Mouse (Mus musculus): Measurements from ENCODE around the gene Relch. TPM values are rescaled to one million over a fixed set of nuclear protein-coding genes. Genes with fewer than 3 reads are reported as not detected.

Gene Relch
- polyA plus RNA-seq (2012; rRNA removed), result 21.0 and 21.1 TPM in 2 replicates

DNA sequence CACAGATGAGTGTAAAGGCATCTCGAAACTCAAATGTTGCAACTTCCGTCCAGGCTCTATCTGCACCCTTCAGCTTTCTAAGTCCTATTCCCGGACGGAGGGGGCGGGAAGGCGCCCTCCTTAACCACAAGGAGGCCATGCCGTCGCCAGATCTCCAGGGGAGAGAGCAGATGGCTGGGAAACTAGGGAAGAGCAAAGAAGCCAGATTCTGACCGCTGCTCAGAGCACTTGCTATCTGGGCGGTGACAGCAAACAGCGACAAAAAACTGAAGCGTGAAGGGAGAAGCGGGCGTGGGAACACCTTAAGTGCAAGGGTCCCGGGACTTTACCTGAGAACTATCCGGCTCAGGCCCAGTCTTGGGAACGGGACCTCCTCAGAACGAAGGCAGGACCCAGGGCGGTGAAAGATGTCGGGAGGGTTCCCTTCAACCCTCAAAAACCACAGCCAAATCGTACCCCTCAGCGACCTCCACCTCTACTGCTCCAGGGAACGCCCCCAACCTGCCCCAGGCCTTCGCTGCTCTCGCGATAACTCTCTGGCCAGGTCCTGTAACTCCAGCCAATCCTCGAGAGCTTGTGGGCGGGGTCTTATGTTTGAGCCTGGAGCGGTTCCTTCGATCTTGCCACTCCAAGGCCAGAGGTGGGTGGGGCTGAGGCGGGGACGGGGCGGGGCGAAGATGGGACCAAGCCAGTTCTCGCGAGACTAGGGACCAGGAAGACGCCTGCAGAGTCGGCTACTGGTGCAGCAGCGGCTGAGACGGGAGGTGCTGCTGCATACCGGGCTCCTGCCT is at the start of gene Relch, which contains the start of gene Pign:
TSS of gene Relch (plus strand) at position 691 of the 791 bp plus-strand sequence.
TSS of gene Pign (minus strand) at position 507 of the 791 bp plus-strand sequence.
- peak; percentile 94 for DNase-seq
- H3K4me1 ChIP-seq (ENCODE audit: control insufficient read depth, insufficient read depth, low read length), result peaks cover 3% of the 10 kb centered on the region
- under 1% methylated on average over 41 of the region's 41 CpGs for WGBS
- peak within 1 kb of the TSS; percentile 100 for H3K4me3 ChIP-seq (replicated peaks; ENCODE audit: extremely low read depth, low read depth, low read length)
- TF ChIP-seq POLR2A (IDR thresholded peaks at IDR 0.05; ENCODE audit: borderline replicate concordance, extremely low read depth, low read depth, low read length), result peak; percentile 88; the same call in 1 of the 2 replicates
- TF ChIP-seq CTCF (IDR thresholded peaks at IDR 0.05; ENCODE audit: insufficient read depth, low read length), result no peak

DNA sequence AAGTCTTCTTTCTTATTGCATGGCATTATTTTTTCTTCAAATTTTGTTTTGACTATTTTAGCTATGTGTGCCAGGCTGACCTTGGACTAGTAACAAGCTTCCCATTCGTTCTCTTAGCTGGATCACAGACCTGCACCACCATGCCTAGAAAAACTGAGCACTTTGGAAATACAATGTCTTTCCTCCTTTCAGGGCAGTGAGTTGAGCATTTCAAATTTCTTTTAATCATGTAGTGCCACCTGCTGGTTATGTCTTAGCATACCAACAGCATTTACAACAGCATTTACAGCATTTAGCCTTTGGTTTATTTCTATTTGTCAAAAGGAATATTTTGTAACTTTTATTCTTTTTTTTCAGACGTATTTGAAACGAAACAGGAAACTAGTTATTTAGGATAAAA is 33.2 kb upstream of the Relch start:
- DNase-seq, result no peak
- TF ChIP-seq POLR2A (IDR thresholded peaks at IDR 0.05; ENCODE audit: borderline replicate concordance, extremely low read depth, low read depth, low read length) (no peak), CTCF (IDR thresholded peaks at IDR 0.05; ENCODE audit: insufficient read depth, low read length) (peak; percentile 6; the same call in 1 of the 2 replicates)
- H3K4me3 ChIP-seq (replicated peaks; ENCODE audit: extremely low read depth, low read depth, low read length), result no peak overlapping the region
- no peaks in the 10 kb centered on the region for H3K4me1 ChIP-seq (ENCODE audit: control insufficient read depth, insufficient read depth, low read length)
- WGBS, result 32% methylated on average over 3 of the region's 3 CpGs

DNA sequence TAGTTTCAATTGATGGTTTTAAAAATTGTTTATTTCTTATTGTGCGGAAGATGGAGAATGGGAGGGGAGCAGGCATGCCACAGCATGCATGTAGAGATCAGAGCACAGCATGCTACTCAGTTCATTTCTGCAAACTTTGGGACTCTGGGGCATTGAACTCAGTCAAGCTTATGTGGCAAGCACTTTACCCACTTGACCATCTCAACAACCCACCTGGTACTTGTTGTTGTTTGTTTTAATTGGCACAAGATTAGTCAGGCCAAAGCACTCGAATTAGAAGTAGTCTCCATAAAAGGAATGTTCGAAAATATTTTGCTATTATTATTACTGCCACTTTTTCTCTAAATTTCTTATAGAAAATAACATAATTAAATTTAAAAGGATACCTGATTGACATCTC is 19.6 kb upstream of the Relch start:
- H3K4me1 ChIP-seq (ENCODE audit: control insufficient read depth, insufficient read depth, low read length), result no peaks in the 10 kb centered on the region
- DNase-seq, result no peak
- WGBS, result 65% methylated on average over 3 of the region's 3 CpGs
- H3K4me3 ChIP-seq (replicated peaks; ENCODE audit: extremely low read depth, low read depth, low read length), result no peak overlapping the region
- no peak for TF ChIP-seq CTCF (IDR thresholded peaks at IDR 0.05; ENCODE audit: insufficient read depth, low read length)
- no peak for TF ChIP-seq POLR2A (IDR thresholded peaks at IDR 0.05; ENCODE audit: borderline replicate concordance, extremely low read depth, low read depth, low read length)

DNA sequence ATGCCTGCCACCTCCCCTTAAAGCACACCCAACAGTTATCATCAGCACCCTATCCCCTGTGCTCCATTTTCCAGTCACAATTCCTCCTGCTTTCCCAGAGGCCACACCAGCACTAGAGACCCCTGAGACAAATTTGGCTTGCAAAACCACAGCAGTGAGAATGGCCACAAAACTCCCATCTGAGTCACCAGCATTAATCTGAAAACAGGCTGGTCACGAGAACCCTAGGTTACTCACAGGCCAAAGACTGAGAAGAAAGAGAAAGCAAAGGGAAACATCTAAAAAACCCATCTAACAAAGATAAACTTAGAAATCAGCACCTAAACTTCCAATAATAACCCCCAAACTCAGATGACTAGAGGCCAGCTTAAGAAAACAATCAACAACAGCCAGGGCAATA is 13.0 kb upstream of the Relch start:
- no peak overlapping the region for H3K4me3 ChIP-seq (replicated peaks; ENCODE audit: extremely low read depth, low read depth, low read length)
- TF ChIP-seq POLR2A (IDR thresholded peaks at IDR 0.05; ENCODE audit: borderline replicate concordance, extremely low read depth, low read depth, low read length) (no peak), CTCF (IDR thresholded peaks at IDR 0.05; ENCODE audit: insufficient read depth, low read length) (no peak)
- no peaks in the 10 kb centered on the region for H3K4me1 ChIP-seq (ENCODE audit: control insufficient read depth, insufficient read depth, low read length)
- 91% methylated on average over 1 of the region's 1 CpGs for WGBS
- no peak for DNase-seq

DNA sequence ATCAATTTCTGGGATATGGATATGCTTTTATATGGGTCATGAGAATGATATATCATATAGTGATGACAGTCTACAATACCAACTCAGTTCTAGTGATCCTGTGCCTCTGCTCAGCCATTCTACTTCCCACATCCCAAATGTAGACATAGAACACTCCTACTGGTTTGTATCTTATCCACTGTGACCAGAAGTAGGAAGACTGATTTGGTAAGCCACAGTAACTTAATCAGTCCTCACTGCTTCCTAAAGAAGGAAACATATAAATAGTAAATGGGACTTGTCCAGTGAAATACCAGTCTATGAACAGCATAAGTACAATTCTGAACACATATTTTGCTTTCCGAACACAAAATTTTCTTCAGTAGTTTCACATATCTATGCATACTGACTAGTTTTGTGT is 9.7 kb upstream of the Relch start:
- Histone ChIP-seq H3K4me1 (ENCODE audit: control insufficient read depth, insufficient read depth, low read length) (no peaks in the 10 kb centered on the region), H3K4me3 (replicated peaks; ENCODE audit: extremely low read depth, low read depth, low read length) (no peak overlapping the region)
- no peak for DNase-seq
- 93% methylated on average over 1 of the region's 1 CpGs for WGBS
- TF ChIP-seq CTCF (IDR thresholded peaks at IDR 0.05; ENCODE audit: insufficient read depth, low read length) (no peak), POLR2A (IDR thresholded peaks at IDR 0.05; ENCODE audit: borderline replicate concordance, extremely low read depth, low read depth, low read length) (no peak)

DNA sequence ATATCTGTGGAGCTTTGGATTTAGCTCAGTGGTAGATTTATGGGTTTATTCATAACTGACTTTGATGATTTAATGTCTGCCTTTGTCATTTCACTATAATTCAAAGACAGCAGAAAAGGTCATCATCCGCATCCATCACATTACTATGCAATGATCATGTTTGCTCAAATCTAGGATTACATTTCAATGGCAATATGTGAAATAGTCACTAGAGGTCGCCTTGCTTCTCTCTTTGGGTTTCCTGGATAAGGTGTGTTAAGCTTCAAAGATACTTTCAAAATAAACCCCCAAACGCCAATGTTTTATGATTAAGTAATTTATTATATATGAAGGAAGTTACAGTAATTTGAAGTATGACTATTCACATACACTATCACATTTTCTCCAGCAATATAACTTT is 3.6 kb upstream of the Relch start:
- DNase-seq, result no peak
- no peaks in the 10 kb centered on the region; the same call in none of the 2 replicates for H3K4me1 ChIP-seq (ENCODE audit: control insufficient read depth, insufficient read depth, low read length)
- no peak overlapping the region for H3K4me3 ChIP-seq (replicated peaks; ENCODE audit: extremely low read depth, low read depth, low read length)
- WGBS, result 15% methylated on average over 3 of the region's 3 CpGs
- TF ChIP-seq CTCF (IDR thresholded peaks at IDR 0.05; ENCODE audit: insufficient read depth, low read length), result peak; percentile 27; the same call in 1 of the 2 replicates
- no peak for TF ChIP-seq POLR2A (IDR thresholded peaks at IDR 0.05; ENCODE audit: borderline replicate concordance, extremely low read depth, low read depth, low read length)

DNA sequence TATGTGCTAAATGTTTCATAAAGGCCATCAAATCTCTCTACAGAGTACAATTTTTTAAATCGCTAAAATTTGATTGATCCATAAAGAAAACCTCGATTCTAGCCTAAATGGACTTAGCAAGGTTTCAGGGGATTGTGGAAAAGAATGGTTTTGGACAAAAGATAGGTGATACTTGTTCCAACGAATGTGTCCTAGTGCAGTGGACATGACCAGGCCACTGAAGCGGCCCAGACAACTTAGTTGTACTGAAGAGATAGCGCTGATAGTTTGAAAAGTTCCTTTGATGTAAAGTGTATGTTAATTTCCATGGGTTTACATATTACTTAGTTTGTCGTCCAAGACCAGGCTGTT is 866 bp upstream of the Relch start:
- WGBS, result 6% methylated on average over 6 of the region's 6 CpGs
- peaks cover 3% of the 10 kb centered on the region for H3K4me1 ChIP-seq (ENCODE audit: control insufficient read depth, insufficient read depth, low read length)
- no peak for DNase-seq
- peak overlapping the region; percentile 94 for H3K4me3 ChIP-seq (replicated peaks; ENCODE audit: extremely low read depth, low read depth, low read length)
- TF ChIP-seq POLR2A (IDR thresholded peaks at IDR 0.05; ENCODE audit: borderline replicate concordance, extremely low read depth, low read depth, low read length), result no peak
- no peak for TF ChIP-seq CTCF (IDR thresholded peaks at IDR 0.05; ENCODE audit: insufficient read depth, low read length)

DNA sequence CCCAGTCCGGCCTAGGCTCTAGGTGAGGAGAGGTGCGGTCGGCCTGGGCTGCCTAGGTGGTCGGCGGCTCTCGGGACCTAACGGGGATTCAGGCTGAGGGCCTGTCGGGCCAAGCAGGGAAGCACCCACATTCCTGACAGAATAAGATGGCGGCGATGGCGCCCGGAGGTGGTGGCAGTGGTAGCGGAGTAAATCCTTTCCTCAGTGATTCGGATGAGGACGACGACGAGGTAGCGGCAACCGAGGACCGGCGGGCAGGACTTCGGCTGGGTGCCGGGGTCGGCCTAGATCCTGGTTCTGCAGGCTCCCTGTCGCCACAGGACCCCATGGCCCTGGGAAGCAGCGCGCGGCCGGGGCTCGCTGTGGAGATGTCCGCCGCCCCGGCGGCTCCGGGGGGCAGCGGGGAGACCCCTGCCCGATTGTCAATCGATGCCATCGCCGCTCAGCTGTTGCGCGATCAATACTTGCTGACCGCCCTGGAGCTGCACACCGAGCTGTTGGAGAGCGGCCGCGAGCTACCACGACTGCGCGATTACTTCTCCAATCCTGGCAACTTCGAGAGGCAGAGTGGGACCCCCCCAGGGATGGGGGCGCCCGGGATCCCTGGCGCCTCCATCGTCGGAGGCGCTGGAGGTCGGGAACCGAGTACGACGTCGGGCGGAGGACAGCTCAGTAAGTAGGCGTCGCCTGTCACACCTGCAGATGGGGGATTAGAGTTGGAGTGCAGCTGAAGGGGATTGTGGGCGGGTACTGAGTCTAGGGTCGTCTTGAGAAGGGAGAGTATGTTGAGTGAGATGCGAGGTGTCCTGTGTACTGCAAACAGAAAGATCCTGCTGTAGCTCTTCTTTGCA is 526 bp downstream of the Relch start:
- peaks cover 5% of the 10 kb centered on the region for H3K4me1 ChIP-seq (ENCODE audit: control insufficient read depth, insufficient read depth, low read length)
- no peak for TF ChIP-seq CTCF (IDR thresholded peaks at IDR 0.05; ENCODE audit: insufficient read depth, low read length)
- TF ChIP-seq POLR2A (IDR thresholded peaks at IDR 0.05; ENCODE audit: borderline replicate concordance, extremely low read depth, low read depth, low read length), result no peak
- WGBS, result under 1% methylated on average over 68 of the region's 68 CpGs
- H3K4me3 ChIP-seq (replicated peaks; ENCODE audit: extremely low read depth, low read depth, low read length), result peak overlapping the region; percentile 100
- DNase-seq, result peak; percentile 26

DNA sequence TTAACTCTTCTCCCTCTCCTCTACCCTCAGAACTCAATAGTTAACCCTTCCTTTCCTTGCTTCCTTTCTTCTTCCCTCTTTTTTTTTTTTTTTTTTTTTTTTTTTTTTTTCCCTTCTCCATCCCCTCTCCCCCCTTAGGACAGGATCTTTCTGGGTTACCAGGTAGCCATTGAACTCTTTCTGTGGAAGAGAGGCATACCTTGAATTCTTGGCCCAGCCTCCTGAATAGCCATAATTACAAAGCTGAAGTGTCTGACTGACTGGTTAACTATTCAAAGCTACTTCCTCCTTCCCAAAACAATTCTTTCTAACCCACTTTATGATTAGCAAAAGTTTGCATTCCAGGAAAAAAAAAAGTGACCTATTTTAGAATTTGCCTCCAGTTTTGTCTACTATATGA is 6.0 kb downstream of the Relch start:
- DNase-seq, result no peak
- TF ChIP-seq CTCF (IDR thresholded peaks at IDR 0.05; ENCODE audit: insufficient read depth, low read length) (no peak), POLR2A (IDR thresholded peaks at IDR 0.05; ENCODE audit: borderline replicate concordance, extremely low read depth, low read depth, low read length) (no peak)
- Histone ChIP-seq H3K4me1 (ENCODE audit: control insufficient read depth, insufficient read depth, low read length) (peaks cover 5% of the 10 kb centered on the region), H3K4me3 (replicated peaks; ENCODE audit: extremely low read depth, low read depth, low read length) (no peak overlapping the region)

All from lung, adult 2 months (tissue).